Mouse (Mus musculus) E14TG2a.4 (cell line): ENCODE measurements around the gene Gm21964.

Experiments used
- CTCF ChIP-seq: conservative IDR thresholded peaks from 2 replicates; pipeline ENCODE4 v1.5.1; 2014; ENCODE audit warnings: low read length
- NANOG ChIP-seq: IDR thresholded peaks from 2 replicates; pipeline ENCODE4 v1.6.1; 2014; ENCODE audit warnings: borderline replicate concordance, low read length, mixed read lengths
- POU5F1 ChIP-seq: IDR thresholded peaks from 2 replicates; pipeline ENCODE4 v1.6.1; 2014; ENCODE audit warnings: low read length, borderline replicate concordance

DNA sequence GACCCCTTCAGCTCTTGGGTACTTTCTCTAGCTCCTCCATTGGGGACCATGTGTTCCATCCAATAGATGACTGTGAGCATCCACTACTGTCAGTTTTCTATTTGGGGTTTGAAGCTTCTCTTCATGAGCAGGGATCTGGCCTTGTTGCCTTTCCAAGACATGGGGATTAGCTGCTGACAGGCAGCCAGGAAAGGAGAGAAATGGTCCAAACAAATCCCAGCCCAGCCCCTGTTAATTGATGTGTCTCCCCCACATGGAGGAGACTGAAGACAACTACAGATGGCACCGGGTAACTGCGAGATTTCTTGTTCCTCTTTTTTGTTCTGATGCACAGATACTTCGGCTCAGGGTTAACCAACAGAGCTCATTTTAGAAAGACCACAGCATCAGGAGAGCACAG is 39.1 kb downstream of the Gm21964 start:
- TF ChIP-seq CTCF, result no peak
- no peak for TF ChIP-seq POU5F1
- no peak for TF ChIP-seq NANOG
